Mouse (Mus musculus) midbrain, embryonic 15.5 days (tissue): Measurements from ENCODE around the gene Gm2310. TPM values are rescaled to one million over a fixed set of nuclear protein-coding genes. Genes with fewer than 3 reads are reported as not detected.

Source experiments
- ATAC-seq: fragments of 200-750 bp; cut with Nextera tagmentation; replicated peaks from 2 replicates; pipeline ENCODE4 v1.8.0; 2017; ENCODE audit warnings: moderate TSS enrichment
- H3K27ac ChIP-seq: fragments of 300-500 bp; sonication (generic); 2 replicates; pipeline ENCODE4 v1.5.1; 2015; ENCODE audit warnings: mild to moderate bottlenecking, inconsistent platforms
- H3K27me3 ChIP-seq: fragments of 300-500 bp; sonication (generic); replicated peaks from 2 replicates; pipeline ENCODE4 v1.6.1; 2015; ENCODE audit warnings: inconsistent platforms
- H3K36me3 ChIP-seq: fragments of 300-500 bp; sonication (generic); replicated peaks from 2 replicates; pipeline ENCODE4 v1.6.1; 2015; ENCODE audit warnings: inconsistent platforms
- H3K4me1 ChIP-seq: fragments of 300-500 bp; sonication (generic); 2 replicates; pipeline ENCODE4 v1.6.1; 2015; ENCODE audit warnings: inconsistent platforms
- H3K4me2 ChIP-seq: fragments of 300-500 bp; sonication (generic); 2 replicates; pipeline ENCODE4 v1.6.1; 2015; ENCODE audit warnings: inconsistent platforms, mild to moderate bottlenecking, moderate library complexity
- H3K4me3 ChIP-seq: fragments of 300-500 bp; sonication (generic); 2 replicates; pipeline ENCODE4 v1.5.1; 2015; ENCODE audit warnings: mild to moderate bottlenecking, inconsistent platforms
- H3K9ac ChIP-seq: fragments of 300-500 bp; sonication (generic); 2 replicates; pipeline ENCODE4 v1.6.1; 2015; ENCODE audit warnings: mild to moderate bottlenecking, inconsistent platforms
- H3K9me3 ChIP-seq: fragments of 300-500 bp; sonication (generic); 2 replicates; pipeline ENCODE4 v1.6.1; 2016; ENCODE audit warnings: inconsistent platforms
- WGBS: fragments of 180-500 bp; shearing (Covaris S2); methylation state at CpG from one replicate; pipeline ENCODE4 v1.1.7; 2015; ENCODE audit warnings: mixed read lengths; 5-methylcytosine and 5-hydroxymethylcytosine counted together
- polyA plus RNA-seq: library from polyadenylated mRNA; unstranded; fragments of >200 nt; fragmentation: Nextera tagmentation; extraction: Ambion mirVana; gene quantifications from 2 replicates; pipeline ENCODE4 v1.2.1, GENCODE M21; 2015

The Gm2310 gene
- polyA plus RNA-seq, 1 experiment from 2014 or later: not detected

- Histone ChIP-seq H3K27ac (no peak overlapping the region), H3K4me2 (no peak overlapping the region), H3K9me3 (no peaks in the 10 kb centered on the region), H3K4me3 (no peak overlapping the region), H3K27me3 (no peaks in the 10 kb centered on the region), H3K9ac (no peak overlapping the region), H3K4me1 (no peaks in the 10 kb centered on the region), H3K36me3 (no peaks in the 10 kb centered on the region)
- WGBS: 52% methylated on average over 4 of the region's 4 CpGs
- no peak for ATAC-seq
These were observed 50.7 kb downstream of the Gm2310 start for GRCm38 (mm10) chr15:8469006-8469575.

Other genes starting within 250 kb of the Gm2310 start
- gene Nipbl, start 75.5 kb downstream of the Gm2310 start, polyA plus RNA-seq: 15.1 and 15.4 TPM in 2 replicates
- 100 and 106 TPM in 2 replicates for gene Slc1a3, start 190.8 kb upstream of the Gm2310 start, polyA plus RNA-seq